Mouse (Mus musculus) limb, embryonic 10.5 days (tissue): ENCODE data around the gene Fhit. TPM values are rescaled to one million over a fixed set of nuclear protein-coding genes. Genes with fewer than 3 reads are reported as not detected.
A peak's percentile ranks its signal among the peaks of the same experiment; 100 is the strongest.

Experiments
- DNase-seq: peaks from one replicate; pipeline ENCODE4 v3.0.0-alpha.2; 2017; ENCODE audit warnings: low spot score
- H3K27ac ChIP-seq: fragments of 300-500 bp; sonication (generic); 2 replicates; pipeline ENCODE4 v1.5.1; 2016; ENCODE audit warnings: mild to moderate bottlenecking
- H3K27me3 ChIP-seq: fragments of 300-500 bp; sonication (generic); 2 replicates; pipeline ENCODE4 v1.6.1; 2016; ENCODE audit warnings: low read depth, mild to moderate bottlenecking; ENCODE audit not compliant: poor library complexity, severe bottlenecking
- H3K36me3 ChIP-seq: fragments of 300-500 bp; sonication (generic); 2 replicates; pipeline ENCODE4 v1.6.1; 2016; ENCODE audit warnings: mild to moderate bottlenecking, moderate library complexity
- H3K4me1 ChIP-seq: fragments of 300-500 bp; sonication (generic); 2 replicates; pipeline ENCODE4 v1.6.1; 2016
- H3K4me3 ChIP-seq: fragments of 300-500 bp; sonication (generic); 2 replicates; pipeline ENCODE4 v1.5.1; 2016; ENCODE audit warnings: mild to moderate bottlenecking, moderate library complexity
- H3K9me3 ChIP-seq: fragments of 300-500 bp; sonication (generic); replicated peaks from 2 replicates; pipeline ENCODE4 v1.6.1; 2016; ENCODE audit warnings: mild to moderate bottlenecking
- WGBS: fragments of 180-500 bp; shearing (Covaris S2); methylation state at CpG from one replicate; pipeline ENCODE4 v1.1.7; 2016; 5-methylcytosine and 5-hydroxymethylcytosine counted together
- polyA plus RNA-seq: library from polyadenylated mRNA; unstranded; fragments of >200 nt; fragmentation: Nextera tagmentation; extraction: Ambion mirVana; gene quantifications from 2 replicates; pipeline ENCODE4 v1.2.1, GENCODE M21; 2016

The Fhit gene
- polyA plus RNA-seq, 1 experiment from 2014 or later, result 2.4 TPM

- Histone ChIP-seq H3K9me3 (no peaks in the 10 kb centered on the region), H3K27ac (no peak overlapping the region), H3K27me3 (no peaks in the 10 kb centered on the region), H3K36me3 (no peaks in the 10 kb centered on the region), H3K4me1 (peaks cover 4% of the 10 kb centered on the region; the same call in 1 of the 2 replicates), H3K4me3 (no peak overlapping the region)
- DNase-seq, result no peak
These were observed 647.8 kb downstream of the Fhit start for GRCm38 (mm10) chr14:10514026-10514425.

DNA sequence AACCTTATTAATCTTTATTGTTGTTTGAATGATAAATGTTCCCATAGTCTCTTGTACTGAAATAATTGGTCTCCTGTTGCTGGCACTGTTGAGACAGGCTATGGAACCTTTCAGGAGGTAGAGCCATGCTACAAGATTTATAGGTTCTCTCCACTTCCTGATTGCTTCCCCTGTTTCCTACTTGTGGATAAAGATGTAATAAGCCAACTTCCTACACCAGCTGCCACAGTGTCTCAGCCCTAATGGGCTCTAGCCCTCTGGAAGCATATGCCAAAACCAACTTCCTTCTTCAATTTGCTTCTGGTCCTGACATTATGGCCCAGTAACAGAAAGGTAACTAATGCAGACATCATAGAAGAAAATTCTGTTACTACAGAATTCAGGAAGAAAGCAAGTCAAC, 652.6 kb downstream of the Fhit start:
- Histone ChIP-seq H3K36me3 (no peaks in the 10 kb centered on the region), H3K27me3 (no peaks in the 10 kb centered on the region), H3K9me3 (no peaks in the 10 kb centered on the region), H3K4me3 (no peak overlapping the region), H3K27ac (no peak overlapping the region), H3K4me1 (peaks cover 15% of the 10 kb centered on the region)
- DNase-seq, result no peak

DNA sequence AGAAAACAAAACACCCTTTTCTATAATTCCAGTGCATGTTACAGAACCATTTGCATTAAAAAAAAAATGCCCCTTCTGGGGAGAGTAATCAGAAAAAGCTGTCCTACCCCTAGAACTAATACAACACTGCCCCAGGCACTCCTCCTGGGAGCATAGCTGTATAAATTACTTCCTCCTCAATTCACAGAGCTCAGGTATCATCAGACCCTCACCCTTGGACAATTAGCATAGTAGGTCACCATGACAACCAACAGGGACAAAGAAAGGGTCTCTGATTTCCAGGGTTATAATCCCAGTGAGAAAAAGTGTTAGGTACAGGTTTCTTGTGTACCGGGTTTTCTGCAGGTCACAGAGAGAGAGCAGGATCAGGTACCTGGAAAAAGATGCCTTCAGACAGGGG, 654.3 kb downstream of the Fhit start:
- Histone ChIP-seq H3K4me1 (peaks cover 15% of the 10 kb centered on the region), H3K27ac (peak overlapping the region; percentile 4; the same call in 1 of the 2 replicates), H3K4me3 (no peak overlapping the region), H3K27me3 (no peaks in the 10 kb centered on the region), H3K9me3 (no peaks in the 10 kb centered on the region), H3K36me3 (no peaks in the 10 kb centered on the region)
- peak; percentile 34 for DNase-seq
- WGBS, result 44% methylated on average over 1 of the region's 1 CpGs

GRCm38 (mm10) chr14:10485798-10486197, 676.0 kb downstream of the Fhit start:
- Histone ChIP-seq H3K27me3 (no peaks in the 10 kb centered on the region), H3K4me3 (no peak overlapping the region), H3K36me3 (no peaks in the 10 kb centered on the region), H3K27ac (no peak overlapping the region), H3K9me3 (no peaks in the 10 kb centered on the region), H3K4me1 (no peaks in the 10 kb centered on the region)
- DNase-seq, result no peak
- 78% methylated on average over 3 of the region's 3 CpGs for WGBS

DNA sequence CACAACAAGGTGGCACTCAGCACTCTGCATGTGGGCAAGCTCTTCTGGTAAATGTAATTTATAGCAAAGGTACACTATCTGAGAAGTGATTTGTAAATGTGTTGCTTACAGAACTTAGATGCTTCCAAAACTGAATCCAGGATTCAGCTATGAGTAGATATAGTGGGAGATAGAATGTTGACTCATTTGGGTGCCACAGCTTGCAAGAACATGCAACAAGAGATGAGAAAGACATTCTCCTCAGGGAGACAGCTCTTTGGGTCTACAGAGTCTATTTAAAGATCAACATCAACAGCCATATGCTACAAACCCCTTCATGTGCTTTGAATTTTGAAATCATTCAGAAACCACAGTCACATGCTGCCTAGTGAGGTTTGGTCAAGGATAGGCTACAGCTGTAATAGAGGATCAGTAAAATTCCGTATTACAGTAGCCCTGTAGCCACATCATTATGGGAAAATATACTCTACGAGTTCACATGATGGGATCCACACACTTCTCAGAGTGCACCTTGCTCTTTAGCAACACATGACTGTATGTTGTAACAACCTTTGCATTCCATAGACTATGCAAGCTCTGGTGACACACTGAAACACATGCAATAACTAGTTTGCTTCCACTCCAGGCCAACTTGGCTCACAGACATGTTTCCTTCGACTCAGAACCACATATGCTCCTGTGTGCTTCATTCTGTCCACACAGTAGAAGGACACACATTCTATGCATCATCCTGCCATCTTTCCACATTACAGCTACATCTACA, 678.8 kb downstream of the Fhit start:
- H3K9me3 ChIP-seq, result no peaks in the 10 kb centered on the region
- no peak overlapping the region for H3K4me3 ChIP-seq
- DNase-seq, result no peak
- H3K36me3 ChIP-seq, result no peaks in the 10 kb centered on the region
- H3K27ac ChIP-seq, result no peak overlapping the region
- no peaks in the 10 kb centered on the region for H3K4me1 ChIP-seq
- 89% methylated on average over 3 of the region's 3 CpGs for WGBS
- no peaks in the 10 kb centered on the region for H3K27me3 ChIP-seq

DNA sequence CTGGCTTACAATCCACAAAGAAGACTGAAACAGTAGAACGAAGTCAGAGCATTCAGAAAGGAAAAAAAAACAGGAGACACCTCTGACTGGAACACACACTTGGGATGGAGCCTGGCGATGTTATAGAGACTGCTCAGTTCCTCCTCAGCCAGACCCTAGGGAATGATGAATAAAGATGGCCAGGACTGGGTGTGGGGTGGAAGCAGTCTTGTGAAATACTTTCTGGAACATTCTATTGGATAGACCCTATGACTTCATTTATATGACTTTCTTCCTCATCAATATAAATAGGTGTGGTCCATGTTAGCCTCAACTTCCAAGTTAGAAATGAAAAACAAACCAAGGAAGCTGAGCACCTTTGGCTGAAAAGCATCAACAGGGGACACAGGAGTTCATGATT, 680.5 kb downstream of the Fhit start:
- Histone ChIP-seq H3K4me3 (no peak overlapping the region), H3K27ac (no peak overlapping the region), H3K9me3 (no peaks in the 10 kb centered on the region), H3K36me3 (no peaks in the 10 kb centered on the region), H3K27me3 (no peaks in the 10 kb centered on the region), H3K4me1 (no peaks in the 10 kb centered on the region)
- 89% methylated on average over 2 of the region's 2 CpGs for WGBS
- no peak for DNase-seq

GRCm38 (mm10) chr14:10480681-10481080, 681.2 kb downstream of the Fhit start:
- Histone ChIP-seq H3K4me3 (no peak overlapping the region), H3K4me1 (no peaks in the 10 kb centered on the region), H3K9me3 (no peaks in the 10 kb centered on the region), H3K27ac (no peak overlapping the region), H3K27me3 (no peaks in the 10 kb centered on the region), H3K36me3 (no peaks in the 10 kb centered on the region)
- WGBS, result 79% methylated on average over 1 of the region's 1 CpGs
- no peak for DNase-seq

- 20% methylated on average over 14 of the region's 14 CpGs for WGBS
- Histone ChIP-seq H3K4me1 (peaks cover 12% of the 10 kb centered on the region), H3K27me3 (no peaks in the 10 kb centered on the region), H3K9me3 (no peaks in the 10 kb centered on the region), H3K36me3 (no peaks in the 10 kb centered on the region), H3K4me3 (peak overlapping the region; percentile 34), H3K27ac (peak overlapping the region; percentile 79)
- DNase-seq, result peak; percentile 64
These were observed 708.6 kb downstream of the Fhit start for GRCm38 (mm10) chr14:10453001-10453861.

- no peak for DNase-seq
- Histone ChIP-seq H3K4me3 (no peak overlapping the region), H3K4me1 (peaks cover 12% of the 10 kb centered on the region), H3K27me3 (no peaks in the 10 kb centered on the region), H3K27ac (no peak overlapping the region), H3K36me3 (no peaks in the 10 kb centered on the region), H3K9me3 (no peaks in the 10 kb centered on the region)
- WGBS, result 85% methylated on average over 5 of the region's 5 CpGs
These were observed 709.6 kb downstream of the Fhit start for GRCm38 (mm10) chr14:10452234-10452633.

GRCm38 (mm10) chr14:10445360-10445759, 716.5 kb downstream of the Fhit start:
- DNase-seq, result no peak
- Histone ChIP-seq H3K27ac (no peak overlapping the region), H3K27me3 (no peaks in the 10 kb centered on the region), H3K9me3 (no peaks in the 10 kb centered on the region), H3K4me3 (no peak overlapping the region), H3K36me3 (no peaks in the 10 kb centered on the region), H3K4me1 (no peaks in the 10 kb centered on the region)

- DNase-seq, result no peak
- Histone ChIP-seq H3K9me3 (no peaks in the 10 kb centered on the region), H3K27ac (no peak overlapping the region), H3K27me3 (no peaks in the 10 kb centered on the region), H3K4me1 (no peaks in the 10 kb centered on the region), H3K4me3 (no peak overlapping the region), H3K36me3 (no peaks in the 10 kb centered on the region)
- WGBS, result 91% methylated on average over 1 of the region's 1 CpGs
These were observed 722.7 kb downstream of the Fhit start for GRCm38 (mm10) chr14:10439007-10439749.

GRCm38 (mm10) chr14:10436193-10436592, 725.6 kb downstream of the Fhit start:
- H3K27me3 ChIP-seq, result no peaks in the 10 kb centered on the region
- DNase-seq, result no peak
- no peaks in the 10 kb centered on the region for H3K36me3 ChIP-seq
- H3K4me1 ChIP-seq, result no peaks in the 10 kb centered on the region
- no peaks in the 10 kb centered on the region for H3K9me3 ChIP-seq
- H3K4me3 ChIP-seq, result no peak overlapping the region
- H3K27ac ChIP-seq, result no peak overlapping the region
- WGBS, result 97% methylated on average over 1 of the region's 1 CpGs

DNA sequence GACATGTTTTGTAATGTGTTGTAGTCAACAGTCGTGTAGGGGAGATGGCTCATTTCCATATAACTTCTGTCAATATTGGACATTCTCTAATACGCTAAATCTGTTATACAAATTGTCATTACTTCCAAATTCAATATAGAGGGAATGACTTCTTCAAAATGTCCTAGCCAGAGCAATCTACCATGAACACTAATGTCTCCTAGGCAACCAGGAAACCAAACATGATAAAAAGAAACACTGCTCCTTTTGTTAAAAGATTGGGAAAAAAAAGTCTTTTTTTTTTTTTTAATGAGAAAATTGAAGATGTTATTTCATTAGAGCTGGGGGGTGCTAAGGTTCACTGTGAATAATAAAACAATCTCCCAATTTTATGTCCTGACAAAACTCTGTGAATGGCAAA, 729.3 kb downstream of the Fhit start:
- 95% methylated on average over 2 of the region's 2 CpGs for WGBS
- H3K27ac ChIP-seq, result no peak overlapping the region
- no peaks in the 10 kb centered on the region for H3K36me3 ChIP-seq
- no peaks in the 10 kb centered on the region for H3K27me3 ChIP-seq
- no peak overlapping the region for H3K4me3 ChIP-seq
- H3K4me1 ChIP-seq, result no peaks in the 10 kb centered on the region
- no peak for DNase-seq
- no peaks in the 10 kb centered on the region for H3K9me3 ChIP-seq
